Mouse (Mus musculus): ENCODE measurements around the gene Ushbp1. TPM values are rescaled to one million over a fixed set of nuclear protein-coding genes. Genes with fewer than 3 reads are reported as not detected.
"Not testable (repeated sequence)": the region's sequence is repeated elsewhere in the genome, so short reads cannot be mapped to it uniquely, and the experiment has no call there.

The Ushbp1 gene
- total RNA-seq, 2 experiments from 2014 or later, result 3.6 to 4.4 TPM

DNA sequence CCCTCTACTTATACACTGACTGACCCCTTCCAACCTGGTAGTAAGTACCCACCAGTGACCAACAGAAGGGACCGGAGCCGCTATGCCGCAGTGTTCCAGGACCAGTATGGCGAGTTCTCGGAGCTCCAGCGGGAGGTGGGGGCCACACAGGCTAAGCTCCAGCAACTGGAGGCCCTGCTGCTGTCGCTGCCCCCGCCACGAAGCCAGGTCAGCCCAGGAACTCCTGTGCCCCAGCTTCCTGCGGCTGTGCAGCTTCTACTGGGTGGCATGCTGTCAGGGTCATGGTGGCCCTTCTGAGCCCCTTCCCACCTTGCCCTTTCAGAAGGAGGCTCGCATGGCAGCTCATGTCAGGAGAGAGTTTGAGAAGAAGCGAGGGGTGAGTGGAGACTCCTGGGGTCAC is 23.2 kb downstream of the Ushbp1 start:
- DNase-seq (ENCODE audit: extremely low spot score in 1 of 2, low spot score in 1 of 2), result no peak

DNA sequence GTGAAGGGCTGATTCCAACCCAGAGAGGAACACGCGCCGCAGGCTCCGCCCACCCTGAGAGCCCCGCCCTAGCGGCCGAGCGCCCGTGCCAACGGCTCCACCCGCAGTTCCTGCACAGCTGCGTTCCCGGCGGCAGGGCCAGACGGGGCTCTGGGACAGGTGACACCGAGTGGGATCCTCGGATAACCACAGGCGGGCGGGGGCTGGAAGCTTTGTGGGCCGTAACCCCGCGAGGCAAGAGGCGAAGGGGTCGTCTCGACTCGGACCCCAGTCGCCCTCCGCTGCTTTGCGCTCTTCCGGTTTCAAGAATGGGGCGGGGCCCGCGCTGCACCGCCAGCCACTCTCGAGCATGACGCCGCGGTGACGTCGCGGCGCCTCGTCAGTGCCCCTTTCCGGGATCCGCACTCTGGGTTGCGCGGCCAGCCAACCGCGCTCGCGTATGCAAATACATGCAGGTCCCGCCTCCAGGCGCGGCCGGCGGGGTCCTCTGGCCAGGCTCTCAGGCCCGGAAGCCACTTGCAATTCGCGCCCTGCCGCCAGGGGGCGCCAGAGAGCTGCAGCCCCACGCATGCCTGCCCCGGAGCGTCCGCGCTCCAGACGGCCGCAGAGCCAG is 24.3 kb downstream of the Ushbp1 start, which contains the start of gene Ocel1:
TSS of gene Ocel1 (plus strand) at position 63 of the 613 bp plus-strand sequence.
- peak; percentile 94 to 97 for DNase-seq (ENCODE audit: extremely low spot score in 1 of 2, low spot score in 1 of 2)

DNA sequence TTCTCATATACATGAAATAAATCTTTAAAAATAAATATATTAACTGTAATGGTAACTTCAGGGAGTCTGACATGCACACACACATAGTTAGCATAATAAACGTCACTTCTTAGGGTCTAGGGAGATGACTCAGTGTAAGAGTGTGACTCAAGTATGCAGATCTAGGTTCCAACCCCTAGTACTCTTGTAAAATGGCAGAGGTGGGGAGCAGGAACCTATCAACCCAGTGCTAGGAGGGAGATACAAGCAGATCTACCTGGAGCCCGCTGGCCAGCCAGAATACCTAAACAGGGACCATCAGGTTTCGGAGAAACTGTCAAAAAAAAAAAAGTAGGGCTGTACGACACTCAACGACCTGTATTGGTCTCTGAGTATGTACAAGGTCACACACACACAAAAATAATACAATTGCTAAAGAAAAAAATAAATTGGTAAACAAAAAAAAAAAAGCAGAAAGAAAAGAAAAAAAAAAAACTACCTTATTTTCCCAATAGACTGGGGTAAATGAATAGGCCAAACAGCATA is 24.8 kb downstream of the Ushbp1 start:
- no peak for DNase-seq (ENCODE audit: extremely low spot score in 1 of 2, low spot score in 1 of 2)

GRCm38 (mm10) chr8:71369040-71369718 is 26.4 kb downstream of the Ushbp1 start:
- DNase-seq (ENCODE audit: extremely low spot score in 1 of 2, low spot score in 1 of 2), result no peak

- DNase-seq (ENCODE audit: extremely low spot score in 1 of 2, low spot score in 1 of 2), result no peak
Observed at GRCm38 (mm10) chr8:71368366-71368765, 27.2 kb downstream of the Ushbp1 start.

DNA sequence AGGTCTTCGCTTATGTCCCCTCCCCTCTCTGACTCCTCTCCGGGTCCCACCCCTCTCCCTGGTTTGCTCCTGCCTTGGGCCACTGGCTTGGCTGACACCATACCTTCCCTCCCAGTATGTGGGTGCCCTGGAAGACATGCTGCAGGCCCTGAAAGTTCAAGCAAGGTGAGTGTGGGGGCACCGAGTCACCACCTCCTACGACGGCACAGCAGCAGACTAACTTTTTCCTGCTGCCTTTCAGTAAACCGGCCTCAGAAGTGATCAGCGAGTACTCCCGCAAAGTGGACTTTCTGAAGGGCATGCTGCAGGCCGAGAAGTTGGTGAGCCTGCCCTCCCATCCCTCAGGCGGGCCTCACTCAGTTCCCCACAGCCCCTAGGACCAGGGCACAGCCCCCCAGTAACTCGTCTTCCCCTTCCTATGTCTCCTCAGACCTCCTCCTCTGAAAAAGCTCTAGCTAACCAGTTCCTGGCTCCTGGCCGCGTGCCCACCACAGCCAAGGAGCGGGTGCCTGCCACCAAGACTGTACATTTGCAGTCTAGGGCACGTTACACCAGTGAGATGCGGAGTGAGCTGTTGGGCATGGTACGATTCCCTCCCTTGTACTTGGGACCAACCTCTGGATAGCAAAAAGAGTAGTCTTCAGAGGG is 27.9 kb downstream of the Ushbp1 start:
- DNase-seq (ENCODE audit: extremely low spot score in 1 of 2, low spot score in 1 of 2), result no peak

- peak; percentile 72 to 92 for DNase-seq (ENCODE audit: extremely low spot score in 1 of 2, low spot score in 1 of 2)
Observed at GRCm38 (mm10) chr8:71366771-71367528, 28.7 kb downstream of the Ushbp1 start, which contains the start of gene Use1. Gene Use1, plus strand, starts transcription at chr8:71366848.

DNA sequence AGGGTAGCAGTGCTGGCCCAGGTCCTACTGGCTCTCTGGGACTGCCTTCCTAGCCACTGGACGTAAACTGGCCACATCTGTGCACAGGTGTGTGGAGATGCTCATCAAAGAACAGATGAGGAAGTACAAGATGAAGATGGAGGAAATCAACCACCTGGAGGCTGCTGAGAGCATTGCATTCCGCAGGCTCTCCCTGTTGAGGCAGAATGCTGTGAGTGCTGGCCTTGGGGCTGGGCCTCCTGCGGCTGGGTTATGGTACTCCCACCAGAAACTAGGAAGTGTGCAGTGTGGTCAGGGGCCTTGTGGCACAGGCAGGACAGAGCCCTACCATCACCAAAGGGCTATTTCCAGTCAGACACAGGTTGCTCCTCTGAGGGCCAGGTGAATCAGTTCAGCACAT is 37.6 kb downstream of the Ushbp1 start:
- DNase-seq (ENCODE audit: extremely low spot score in 1 of 2, low spot score in 1 of 2), result no peak

GRCm38 (mm10) chr8:71351520-71351919 is 44.1 kb downstream of the Ushbp1 start:
- DNase-seq (ENCODE audit: extremely low spot score in 1 of 2, low spot score in 1 of 2), result no peak

DNA sequence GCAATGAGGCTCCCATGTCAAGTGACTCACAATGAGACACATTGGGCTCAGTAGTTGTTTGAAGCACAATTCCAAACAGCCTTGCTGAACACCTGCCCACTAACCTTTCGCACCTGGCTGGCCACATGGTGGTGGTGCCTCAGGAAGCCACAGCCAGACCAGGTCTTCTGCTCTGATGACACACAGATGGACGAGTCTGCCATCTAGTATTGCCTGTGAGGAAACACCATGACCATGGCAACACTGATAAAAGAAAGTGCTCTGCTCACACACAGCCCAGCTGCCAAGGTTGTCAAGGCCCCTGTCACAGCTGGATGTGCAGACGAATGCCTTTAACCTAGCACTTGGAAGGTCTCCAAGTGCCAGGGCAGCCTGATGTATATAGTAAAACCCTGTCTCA is 44.5 kb downstream of the Ushbp1 start:
- no peak for DNase-seq (ENCODE audit: extremely low spot score in 1 of 2, low spot score in 1 of 2)

DNA sequence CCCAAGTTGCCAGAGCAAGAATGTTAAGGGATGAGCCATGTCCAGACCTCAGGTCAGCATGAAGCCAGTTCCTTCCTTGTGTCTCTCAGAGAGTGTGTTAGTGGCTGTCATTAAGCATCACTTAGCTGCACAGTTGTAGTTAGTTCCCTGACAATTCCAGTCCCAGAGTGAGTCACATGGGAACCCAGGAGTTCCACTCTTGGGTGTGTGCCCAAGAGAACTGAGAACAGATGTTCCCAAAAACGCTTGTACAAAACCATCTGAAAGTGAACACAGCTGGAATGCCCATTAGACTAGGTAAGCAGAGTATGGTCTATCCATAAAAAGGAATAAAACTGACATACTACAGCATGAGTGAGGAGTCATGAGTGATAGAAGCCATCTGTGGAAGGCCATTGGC is 49.0 kb downstream of the Ushbp1 start:
- DNase-seq (ENCODE audit: extremely low spot score in 1 of 2, low spot score in 1 of 2), result no peak

DNA sequence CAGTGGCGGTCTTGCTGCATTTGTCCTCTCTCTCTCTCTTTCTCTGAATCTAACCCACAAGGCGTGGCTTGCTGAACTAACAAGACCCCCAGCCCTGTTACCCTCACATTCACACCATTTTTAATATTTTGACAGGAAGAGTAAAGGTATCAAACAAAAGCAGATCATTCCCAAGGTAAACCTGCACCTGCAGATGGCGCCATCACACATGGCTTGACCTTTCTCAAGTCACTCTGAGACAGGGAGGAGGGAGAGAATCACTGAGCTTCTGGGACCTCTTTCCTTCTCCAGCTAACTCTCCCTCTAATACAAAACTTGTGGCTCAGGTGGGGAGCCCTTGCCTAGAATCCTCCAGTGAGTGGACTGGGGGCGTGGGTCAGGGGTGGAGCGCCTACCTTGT is 55.0 kb downstream of the Ushbp1 start:
- DNase-seq (ENCODE audit: extremely low spot score in 1 of 2, low spot score in 1 of 2), result peak in 1 of 2 experiments; percentile 21

DNA sequence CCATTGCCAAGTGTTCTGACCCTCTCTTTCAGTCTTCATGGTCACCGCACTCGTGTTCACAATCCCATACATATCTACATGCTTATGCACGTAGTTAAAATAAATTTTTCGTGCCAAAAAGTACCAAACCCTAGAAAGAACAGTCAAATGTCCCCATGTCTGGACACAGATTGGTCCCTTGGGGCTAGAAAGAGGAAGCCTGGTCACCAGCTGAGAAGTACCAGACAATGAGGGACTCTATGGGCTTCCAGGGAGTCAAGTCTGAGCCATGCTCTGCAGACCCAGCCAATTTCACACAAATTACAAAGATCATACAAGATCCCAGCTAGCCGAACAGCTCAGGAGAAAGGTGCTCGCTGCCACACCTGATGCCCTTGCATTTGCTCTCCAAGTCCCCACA is 57.8 kb downstream of the Ushbp1 start:
- not testable (repeated sequence) for DNase-seq (ENCODE audit: extremely low spot score in 1 of 2, low spot score in 1 of 2)

Other genes with a start within 250 kb of the Ushbp1 start
- gene Myo9b, start 123.1 kb downstream of the Ushbp1 start, total RNA-seq (2021), result 10 to 100 TPM; 26.8 to 35.6 TPM
- gene Haus8, start 122.9 kb downstream of the Ushbp1 start, total RNA-seq (2021), result 10 to 100 TPM; 13.2 TPM
- gene Use1, start 29.0 kb downstream of the Ushbp1 start, total RNA-seq (2021), result 100 to 1,000 TPM; 113 TPM
- 10 to 100 TPM; 15.3 to 18.5 TPM for gene Ocel1, start 24.5 kb downstream of the Ushbp1 start, total RNA-seq (2021)
- gene Nr2f6, start 13.8 kb downstream of the Ushbp1 start, total RNA-seq (2021), result 10 to 100 TPM; 43.0 to 44.1 TPM
- 10 to 100 TPM; 98.0 to 99.3 TPM for gene Babam1, start 1.1 kb upstream of the Ushbp1 start, total RNA-seq (2021)
- under 1 TPM; 0.31 to 0.47 TPM for gene Ankle1, start 10.2 kb upstream of the Ushbp1 start, total RNA-seq (2021)
- 100 to 1,000 TPM; 235 to 284 TPM for gene Abhd8, start 67.9 kb upstream of the Ushbp1 start, total RNA-seq (2021)
- 10 to 100 TPM; 49.9 to 54.7 TPM for gene Mrpl34, start 69.2 kb upstream of the Ushbp1 start, total RNA-seq (2021)
- gene Dda1, start 73.4 kb upstream of the Ushbp1 start, total RNA-seq (2021), result 10 to 100 TPM; 95.6 to 97.2 TPM
- 10 to 100 TPM; 53.5 to 58.0 TPM for gene Ano8, start 90.2 kb upstream of the Ushbp1 start, total RNA-seq (2021)
- 10 to 100 TPM; 28.4 to 36.4 TPM for gene Gtpbp3, start 92.3 kb upstream of the Ushbp1 start, total RNA-seq (2021)
- gene Plvap, start 116.0 kb upstream of the Ushbp1 start, total RNA-seq (2021), result 1 to 10 TPM; 6.1 to 6.7 TPM
- gene Ccdc194, start 129.9 kb upstream of the Ushbp1 start, total RNA-seq (2021), result not detected
- gene Bst2, start 141.7 kb upstream of the Ushbp1 start, total RNA-seq (2021), result 1 to 10 TPM; 3.0 to 4.1 TPM
- 10 to 100 TPM; 30.9 to 33.6 TPM for gene Mvb12a, start 147.1 kb upstream of the Ushbp1 start, total RNA-seq (2021)
- not detected for gene Tmem221, start 163.1 kb upstream of the Ushbp1 start, total RNA-seq (2021)
- not detected for gene Nxnl1, start 170.8 kb upstream of the Ushbp1 start, total RNA-seq (2021)
- 100 to 1,000 TPM; 107 to 128 TPM for gene Slc27a1, start 173.1 kb upstream of the Ushbp1 start, total RNA-seq (2021)
- gene Pgls, start 196.4 kb upstream of the Ushbp1 start, total RNA-seq (2021), result 10 to 100 TPM; 36.3 to 38.9 TPM
- 1 to 10 TPM; 2.7 to 4.3 TPM for gene Fam129c, start 201.8 kb upstream of the Ushbp1 start, total RNA-seq (2021)
- gene Colgalt1, start 215.2 kb upstream of the Ushbp1 start, total RNA-seq (2021), result 10 to 100 TPM; 56.7 to 58.7 TPM